Mouse (Mus musculus) Patski (cell line): ENCODE measurements around the gene Bcl2l13. TPM values are rescaled to one million over a fixed set of nuclear protein-coding genes. Genes with fewer than 3 reads are reported as not detected.

ENCODE experiments used
- ATAC-seq: fragments of 100-300 bp; one replicate; pipeline ENCODE4 v1.8.0; 2021
- CTCF ChIA-PET: fragments of 350-600 bp; sonication (Branson Sonifier 250); formaldehyde crosslinking; loops from one replicate; lab custom pipeline; 2022; ENCODE audit warnings: inconsistent platforms; lab: Charles Lee
- POLR2A ChIA-PET: fragments of 350-600 bp; sonication (Branson Sonifier 250); formaldehyde crosslinking; loops from one replicate; lab custom pipeline; 2022; ENCODE audit warnings: antibody characterized with exemption, inconsistent platforms; lab: Charles Lee
- DNase-seq: peaks from one replicate; pipeline ENCODE4 v3.0.0-alpha.2; 2011; ENCODE audit warnings: low read depth, low spot score
- H3K27me3 ChIP-seq: fragments of 371-371 bp; one replicate; pipeline ENCODE4 v1.5.1; 2021
- CTCF ChIP-seq: fragments of 100-300 bp; IDR thresholded peaks from one replicate; pipeline ENCODE4 v1.5.1; 2021
- in situ Hi-C: fragments of 300-500 bp; cut with MboI; formaldehyde crosslinking; loops from 3 replicates; pipeline ENCODE4 v1.11.1; 2018; ENCODE audit warnings: low pct_unique_long_range_greater_than_20kb, mixed read lengths
- polyA plus RNA-seq: library from polyadenylated mRNA; unstranded; gene quantifications from one replicate; pipeline ENCODE4 v1.2.3, GENCODE M21; 2021

Bcl2l13 gene
- polyA plus RNA-seq, 1 experiment from 2014 or later: 30.6 TPM

GRCm38 (mm10) chr6:120926880-120927279 is 90.9 kb downstream of the Bcl2l13 start:
- ATAC-seq (peak; percentile 51), DNase-seq (no peak)
- in situ Hi-C loops: no loop called here
- ChIA-PET CTCF (interaction anchor here (1.3 to 1.5 kb wide), 4 partner anchors 8 to 28 kb away, joined by 3 to 4 read pairs (median 3); no protein-coding TSS in a partner anchor), POLR2A (no interaction called here)
- TF ChIP-seq CTCF: no peak
- no peaks in the 10 kb centered on the region for H3K27me3 ChIP-seq

GRCm38 (mm10) chr6:120927765-120928164 is 91.8 kb downstream of the Bcl2l13 start:
- ChIA-PET POLR2A (no interaction called here), CTCF (interaction anchor here (1.2 to 1.5 kb wide), 4 partner anchors 8 to 25 kb away, joined by 3 to 4 read pairs (median 4); no protein-coding TSS in a partner anchor)
- peak; percentile 65 for ATAC-seq
- in situ Hi-C loops: no loop called here
- peak; percentile 65 for DNase-seq
- H3K27me3 ChIP-seq: no peaks in the 10 kb centered on the region
- TF ChIP-seq CTCF: no peak

- DNase-seq: no peak
- ChIA-PET POLR2A (no interaction called here), CTCF (no interaction called here)
Observed at GRCm38 (mm10) chr6:120929421-120929820, 93.4 kb downstream of the Bcl2l13 start.

GRCm38 (mm10) chr6:120930450-120931306 is 94.7 kb downstream of the Bcl2l13 start:
- no peaks in the 10 kb centered on the region for H3K27me3 ChIP-seq
- no peak for TF ChIP-seq CTCF
- ATAC-seq (no peak), DNase-seq (no peak)
- ChIA-PET CTCF (interaction anchor here (1.5 kb wide), 1 partner anchor 17 kb away, joined by 4 read pairs; no protein-coding TSS in a partner anchor), POLR2A (interaction anchor here (0.6 kb wide), 1 partner anchor 13 kb away, joined by 3 read pairs; no protein-coding TSS in a partner anchor)
- in situ Hi-C loops: no loop called here

More at GRCm38 (mm10) chr6:120929421-120929820, 93.4 kb downstream of the Bcl2l13 start:
- TF ChIP-seq CTCF: no peak
- in situ Hi-C loops: no loop called here
- ATAC-seq: no peak
- H3K27me3 ChIP-seq: no peaks in the 10 kb centered on the region

GRCm38 (mm10) chr6:120932597-120932996 is 96.6 kb downstream of the Bcl2l13 start:
- no peak for DNase-seq
- H3K27me3 ChIP-seq: no peaks in the 10 kb centered on the region
- in situ Hi-C loops: no loop called here
- POLR2A ChIA-PET: no interaction called here
- no peak for ATAC-seq
- CTCF ChIA-PET: interaction anchor here (0.9 kb wide), 1 partner anchor 16 kb away, joined by 3 read pairs; no protein-coding TSS in a partner anchor
- TF ChIP-seq CTCF: no peak

- no peak for TF ChIP-seq CTCF
- ChIA-PET CTCF (no interaction called here), POLR2A (no interaction called here)
- ATAC-seq: no peak
- no peaks in the 10 kb centered on the region for H3K27me3 ChIP-seq
- no peak for DNase-seq
- in situ Hi-C loops: no loop called here
Observed at GRCm38 (mm10) chr6:120933670-120934069, 97.7 kb downstream of the Bcl2l13 start.

GRCm38 (mm10) chr6:120934176-120934575 is 98.2 kb downstream of the Bcl2l13 start:
- ATAC-seq (no peak), DNase-seq (no peak)
- in situ Hi-C loops: no loop called here
- TF ChIP-seq CTCF: no peak
- ChIA-PET CTCF (no interaction called here), POLR2A (no interaction called here)
- H3K27me3 ChIP-seq: no peaks in the 10 kb centered on the region

- TF ChIP-seq CTCF: no peak
- ChIA-PET POLR2A (no interaction called here), CTCF (interaction anchor here (1.9 to 2.7 kb wide), 2 partner anchors 13 to 16 kb away, joined by 6 to 7 read pairs; no protein-coding TSS in a partner anchor)
- DNase-seq (no peak), ATAC-seq (no peak)
- in situ Hi-C loops: no loop called here
- no peaks in the 10 kb centered on the region for H3K27me3 ChIP-seq
Observed at GRCm38 (mm10) chr6:120937104-120937617, 101.1 kb downstream of the Bcl2l13 start.

GRCm38 (mm10) chr6:120937999-120938608 is 102.1 kb downstream of the Bcl2l13 start:
- DNase-seq (no peak), ATAC-seq (no peak)
- TF ChIP-seq CTCF: no peak
- no peaks in the 10 kb centered on the region for H3K27me3 ChIP-seq
- in situ Hi-C loops: no loop called here
- ChIA-PET POLR2A (no interaction called here), CTCF (no interaction called here)

- POLR2A ChIA-PET: no interaction called here
- in situ Hi-C loops: no loop called here
- no peak for TF ChIP-seq CTCF
- CTCF ChIA-PET: no interaction called here
- ATAC-seq (no peak), DNase-seq (no peak)
- H3K27me3 ChIP-seq: no peaks in the 10 kb centered on the region
Observed at GRCm38 (mm10) chr6:120938763-120939450, 102.9 kb downstream of the Bcl2l13 start.
